Mouse (Mus musculus) MEL (cell line): ENCODE measurements around the gene Cdc7. TPM values are rescaled to one million over a fixed set of nuclear protein-coding genes. Genes with fewer than 3 reads are reported as not detected.

Experiments used
- DNase-seq: peaks from one replicate; pipeline ENCODE4 v3.0.0; 2011; ENCODE audit warnings: low read depth, low spot score
- H3K27ac ChIP-seq: 2 replicates; pipeline ENCODE4 v1.5.1; 2012; ENCODE audit warnings: low read depth, mild to moderate bottlenecking, control low read depth, low read length, moderate library complexity; ENCODE audit not compliant: control insufficient read depth
- H3K27me3 ChIP-seq, 2 experiments: fragments of 150-350 bp in 1 of 2; sonication (generic) in 1 of 2; 2 replicates each; pipeline ENCODE4 v1.6.1; 2012; ENCODE audit warnings: low read length in 2 of 2, mild to moderate bottlenecking in 2 of 2, improper control_type of control experiment in 1 of 2, moderate library complexity in 1 of 2; ENCODE audit not compliant: insufficient read depth in 2 of 2, control insufficient read depth in 1 of 2
- H3K36me3 ChIP-seq, 2 experiments: 2 replicates each; pipeline ENCODE4 v1.6.1; 2012 to 2014; ENCODE audit warnings: low read length in 2 of 2, improper control_type of control experiment in 1 of 2, inconsistent platforms in 1 of 2, mild to moderate bottlenecking in 1 of 2; ENCODE audit not compliant: insufficient read depth in 2 of 2, control insufficient read depth in 1 of 2
- H3K4me1 ChIP-seq, 2 experiments: fragments of 150-350 bp in 1 of 2; sonication (generic) in 1 of 2; 2 replicates each; pipeline ENCODE4 v1.6.1; 2012; ENCODE audit warnings: low read length in 2 of 2, improper control_type of control experiment in 1 of 2, mild to moderate bottlenecking in 1 of 2; ENCODE audit not compliant: insufficient read depth in 2 of 2, control insufficient read depth in 1 of 2
- H3K4me3 ChIP-seq, 2 experiments: fragments of 150-350 bp in 1 of 2; sonication (generic) in 1 of 2; 2 replicates each; pipeline ENCODE4 v1.5.1; 2012; ENCODE audit warnings: low read depth in 2 of 2, low read length in 2 of 2, mild to moderate bottlenecking in 2 of 2, moderate library complexity in 2 of 2, control low read depth in 1 of 2, improper control_type of control experiment in 1 of 2; ENCODE audit not compliant: control insufficient read depth in 1 of 2, insufficient read depth in 1 of 2
- H3K79me2 ChIP-seq: 2 replicates; pipeline ENCODE4 v1.6.1; 2012; ENCODE audit warnings: mild to moderate bottlenecking, low read length, moderate library complexity; ENCODE audit not compliant: control insufficient read depth, poor library complexity, insufficient read depth
- H3K9ac ChIP-seq: 2 replicates; pipeline ENCODE4 v1.6.1; 2012; ENCODE audit warnings: low read depth, mild to moderate bottlenecking, control low read depth, low read length, moderate library complexity; ENCODE audit not compliant: control insufficient read depth, poor library complexity, severe bottlenecking
- H3K9me3 ChIP-seq: fragments of 150-350 bp; sonication (generic); replicated peaks from 2 replicates; pipeline ENCODE4 v1.6.1; 2012; ENCODE audit warnings: mild to moderate bottlenecking, low read length, improper control_type of control experiment, moderate library complexity; ENCODE audit not compliant: insufficient read depth
- BHLHE40 ChIP-seq: IDR thresholded peaks from 2 replicates; pipeline ENCODE4 v1.6.1; 2012; ENCODE audit warnings: low read depth, mild to moderate bottlenecking, inconsistent platforms, low read length, improper control_type of control experiment, borderline replicate concordance
- CHD1 ChIP-seq: IDR thresholded peaks from 2 replicates; pipeline ENCODE4 v1.6.1; 2012; ENCODE audit warnings: low read depth, mild to moderate bottlenecking, inconsistent platforms, low read length, improper control_type of control experiment
- CTCF ChIP-seq, 3 experiments: IDR thresholded peaks in 2 of 3; conservative IDR thresholded peaks in 1 of 3; 2 replicates each; pipeline ENCODE4 v1.5.1; 2011 to 2012; ENCODE audit warnings: low read length in 3 of 3, low read depth in 2 of 3, mild to moderate bottlenecking in 2 of 3, improper control_type of control experiment in 1 of 3, inconsistent platforms in 1 of 3, mixed read lengths in 1 of 3, moderate library complexity in 1 of 3; ENCODE audit not compliant: control insufficient read depth in 1 of 3, insufficient read depth in 1 of 3, poor library complexity in 1 of 3, severe bottlenecking in 1 of 3
- E2F4 ChIP-seq: IDR thresholded peaks from 2 replicates; pipeline ENCODE4 v1.6.1; 2011; ENCODE audit warnings: low read depth, low read length, improper control_type of control experiment, borderline replicate concordance
- ELF1 ChIP-seq: IDR thresholded peaks from 2 replicates; pipeline ENCODE4 v1.6.1; 2014; ENCODE audit warnings: low read depth, mild to moderate bottlenecking, inconsistent platforms, low read length, improper control_type of control experiment, moderate library complexity
- HCFC1 ChIP-seq: IDR thresholded peaks from 2 replicates; pipeline ENCODE4 v1.6.1; 2012; ENCODE audit warnings: low read depth, mild to moderate bottlenecking, inconsistent platforms, low read length, improper control_type of control experiment, moderate library complexity
- JUND ChIP-seq: IDR thresholded peaks from 2 replicates; pipeline ENCODE4 v1.6.1; 2011; ENCODE audit warnings: low read depth, mild to moderate bottlenecking, improper control_type of control experiment, low read length
- MAX ChIP-seq: IDR thresholded peaks from 2 replicates; pipeline ENCODE4 v1.6.1; 2011; ENCODE audit warnings: low read length, improper control_type of control experiment
- MYB ChIP-seq: IDR thresholded peaks from 2 replicates; pipeline ENCODE4 v1.6.1; 2011; ENCODE audit warnings: mild to moderate bottlenecking, low read depth, low read length, improper control_type of control experiment
- MYC ChIP-seq: IDR thresholded peaks from 2 replicates; pipeline ENCODE4 v1.6.1; 2011; ENCODE audit warnings: low read depth, mild to moderate bottlenecking, low read length, improper control_type of control experiment, moderate library complexity
- NELFE ChIP-seq: IDR thresholded peaks from 2 replicates; pipeline ENCODE4 v1.6.1; 2011; ENCODE audit warnings: low read depth, low read length, improper control_type of control experiment
- POLR2AphosphoS5 ChIP-seq: IDR thresholded peaks from 2 replicates; pipeline ENCODE4 v1.6.1; 2012; ENCODE audit warnings: low read depth, borderline replicate concordance, mild to moderate bottlenecking, inconsistent platforms, low read length, moderate library complexity, mixed read lengths
- RAD21 ChIP-seq: IDR thresholded peaks from 2 replicates; pipeline ENCODE4 v1.6.1; 2011; ENCODE audit warnings: mild to moderate bottlenecking, low read depth, low read length, improper control_type of control experiment
- RCOR1 ChIP-seq: IDR thresholded peaks from 2 replicates; pipeline ENCODE4 v1.6.1; 2012; ENCODE audit warnings: low read depth, mild to moderate bottlenecking, inconsistent platforms, low read length, improper control_type of control experiment
- SMC3 ChIP-seq: IDR thresholded peaks from 2 replicates; pipeline ENCODE4 v1.6.1; 2011; ENCODE audit warnings: low read depth, low read length, improper control_type of control experiment
- TAL1 ChIP-seq: IDR thresholded peaks from 2 replicates; pipeline ENCODE4 v1.6.1; 2012; ENCODE audit warnings: mild to moderate bottlenecking, inconsistent platforms, low read length, moderate library complexity, mixed read lengths
- TBP ChIP-seq: IDR thresholded peaks from 2 replicates; pipeline ENCODE4 v1.8.0; 2011; ENCODE audit warnings: low read depth, low read length, improper control_type of control experiment
- TCF12 ChIP-seq: IDR thresholded peaks from 2 replicates; pipeline ENCODE4 v1.6.1; 2014; ENCODE audit warnings: low read depth, mild to moderate bottlenecking, inconsistent platforms, low read length, improper control_type of control experiment, moderate library complexity
- UBTF ChIP-seq: IDR thresholded peaks from 2 replicates; pipeline ENCODE4 v1.6.1; 2012; ENCODE audit warnings: low read depth, mild to moderate bottlenecking, inconsistent platforms, low read length, improper control_type of control experiment, moderate library complexity, borderline replicate concordance; ENCODE audit not compliant: insufficient read depth
- USF1 ChIP-seq: IDR thresholded peaks from 2 replicates; pipeline ENCODE4 v1.6.1; 2014; ENCODE audit warnings: low read depth, mild to moderate bottlenecking, inconsistent platforms, low read length, improper control_type of control experiment, moderate library complexity
- ZC3H11A ChIP-seq: IDR thresholded peaks from 2 replicates; pipeline ENCODE4 v1.6.1; 2012; ENCODE audit warnings: low read depth, mild to moderate bottlenecking, inconsistent platforms, low read length, improper control_type of control experiment
- ZKSCAN1 ChIP-seq: IDR thresholded peaks from 2 replicates; pipeline ENCODE4 v1.6.1; 2012; ENCODE audit warnings: low read depth, mild to moderate bottlenecking, inconsistent platforms, low read length, improper control_type of control experiment, moderate library complexity
- ZMIZ1 ChIP-seq: IDR thresholded peaks from 2 replicates; pipeline ENCODE4 v1.6.1; 2012; ENCODE audit warnings: low read depth, mild to moderate bottlenecking, inconsistent platforms, low read length, improper control_type of control experiment, moderate library complexity
- ZNF384 ChIP-seq: IDR thresholded peaks from 2 replicates; pipeline ENCODE4 v1.6.1; 2012; ENCODE audit warnings: low read depth, mild to moderate bottlenecking, inconsistent platforms, low read length, improper control_type of control experiment
- polyA plus RNA-seq, 2 experiments: library from polyadenylated mRNA; stranded (reverse) in 1 of 2; unstranded in 1 of 2; fragments of >175 nt in 1 of 2; fragments of >200 nt in 1 of 2; gene quantifications; 2 replicates each; pipeline versions ENCODE4 v1.2.1 to v1.2.4; 2012; ENCODE audit warnings: low replicate concordance in 2 of 2, low read depth in 1 of 2; ENCODE audit not compliant: insufficient read length in 2 of 2, insufficient read depth in 1 of 2, missing spikeins in 1 of 2
- total RNA-seq: library from RNA; depleted of rRNA; stranded (reverse); fragments of 300-350 nt; gene quantifications from 2 replicates; pipeline ENCODE4 v1.2.3, GENCODE M21; 2012

Gene Cdc7
- total and polyA plus RNA-seq, 3 experiments, result 19.6 to 21.4 TPM; not detected in 1

DNA sequence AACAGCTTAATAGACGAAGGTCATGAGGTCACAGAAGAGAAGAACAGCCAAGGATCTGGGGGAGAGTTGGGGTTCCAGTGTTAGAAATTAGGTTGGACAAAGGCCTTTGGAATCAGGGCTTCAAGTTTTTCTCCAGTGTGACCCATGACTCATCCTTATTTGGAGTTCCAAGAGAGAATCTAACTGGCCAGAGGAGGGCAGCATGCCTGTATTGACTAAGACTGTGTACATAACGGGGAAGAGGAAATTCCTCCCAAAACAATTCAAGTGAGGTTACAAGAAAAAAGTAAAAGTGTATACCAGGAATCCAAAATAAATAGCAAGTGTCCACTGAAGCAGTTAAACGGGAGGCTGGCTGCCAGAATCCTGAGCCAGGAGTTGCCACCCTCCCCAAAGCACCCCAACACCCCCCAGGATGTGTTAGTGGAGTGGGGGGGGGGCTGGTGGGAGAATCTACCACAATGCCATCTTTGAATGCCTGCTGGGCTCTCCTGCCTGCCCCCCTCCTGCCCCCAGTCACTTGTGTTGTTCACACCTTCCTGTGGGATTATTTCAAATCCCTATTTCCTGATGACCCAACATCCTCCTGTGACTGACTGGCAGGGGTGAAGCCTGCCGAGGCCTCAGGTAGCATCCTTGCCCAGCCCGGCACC is 31.9 kb downstream of the Cdc7 start:
- no peak overlapping the region for H3K9ac ChIP-seq
- no peaks in the 10 kb centered on the region for H3K9me3 ChIP-seq
- no peaks in the 10 kb centered on the region for H3K79me2 ChIP-seq
- H3K27me3 ChIP-seq, result no peaks in the 10 kb centered on the region
- no peaks in the 10 kb centered on the region for H3K36me3 ChIP-seq
- H3K27ac ChIP-seq, result no peak overlapping the region
- H3K4me1 ChIP-seq, result no peaks in the 10 kb centered on the region
- H3K4me3 ChIP-seq, result no peak overlapping the region
- TF ChIP-seq UBTF (no peak), HCFC1 (no peak), CTCF (IDR thresholded peaks at IDR 0.05 in 2 of 3, conservative IDR thresholded peaks at IDR 0.05 in 1 of 3; ENCODE audit: control insufficient read depth in 1 of 3, insufficient read depth in 1 of 3, low read depth in 2 of 3, low read length in 3 of 3, poor library complexity in 1 of 3, severe bottlenecking in 1 of 3) (peak; percentile 10 to 75 (median 27); a peak in 3 of 6 replicates), JUND (0 out of 2 replicates have a peak, but pooled peaks have one; percentile 37), CHD1 (no peak), ELF1 (no peak), RCOR1 (no peak), MAX (no peak), POLR2AphosphoS5 (no peak), ZMIZ1 (no peak), NELFE (no peak), ZKSCAN1 (no peak), BHLHE40 (no peak), MYC (no peak), ZC3H11A (peak; percentile 87), E2F4 (no peak), ZNF384 (no peak), TCF12 (no peak), RAD21 (peak; percentile 78), USF1 (no peak), MYB (no peak), SMC3 (peak; percentile 93), TAL1 (no peak), TBP (no peak)
- peak; percentile 54 for DNase-seq
